Mouse (Mus musculus): Measurements from ENCODE around the gene Kif1a. TPM values are rescaled to one million over a fixed set of nuclear protein-coding genes. Genes with fewer than 3 reads are reported as not detected.

The Kif1a gene
- polyA plus RNA-seq, 1 experiment, result 0.49 TPM

GRCm38 (mm10) chr1:93132676-93133075, 30.9 kb upstream of the Kif1a start:
- Histone ChIP-seq H3K27me3 (ENCODE audit: control insufficient read depth, insufficient read depth, low read length) (no peaks in the 10 kb centered on the region), H3K27ac (ENCODE audit: insufficient read depth, low read length) (no peak overlapping the region), H3K4me3 (ENCODE audit: extremely low read depth, insufficient read depth, insufficient read length) (no peak overlapping the region), H3K4me1 (ENCODE audit: control insufficient read depth, insufficient read depth, insufficient read length) (no peaks in the 10 kb centered on the region), H3K36me3 (ENCODE audit: control insufficient read depth, insufficient read depth, low read length) (no peaks in the 10 kb centered on the region)
- WGBS, result 62% methylated on average over 8 of the region's 8 CpGs
- TF ChIP-seq CTCF (IDR thresholded peaks at IDR 0.05; ENCODE audit: extremely low read depth, insufficient read depth, insufficient read length, insufficient replicate concordance), result no peak
- no peak for TF ChIP-seq POLR2A (IDR thresholded peaks at IDR 0.05; ENCODE audit: low read depth, low read length)
- no peak for DNase-seq (ENCODE audit: low read depth in 1 of 2, low spot score in 2 of 2)

DNA sequence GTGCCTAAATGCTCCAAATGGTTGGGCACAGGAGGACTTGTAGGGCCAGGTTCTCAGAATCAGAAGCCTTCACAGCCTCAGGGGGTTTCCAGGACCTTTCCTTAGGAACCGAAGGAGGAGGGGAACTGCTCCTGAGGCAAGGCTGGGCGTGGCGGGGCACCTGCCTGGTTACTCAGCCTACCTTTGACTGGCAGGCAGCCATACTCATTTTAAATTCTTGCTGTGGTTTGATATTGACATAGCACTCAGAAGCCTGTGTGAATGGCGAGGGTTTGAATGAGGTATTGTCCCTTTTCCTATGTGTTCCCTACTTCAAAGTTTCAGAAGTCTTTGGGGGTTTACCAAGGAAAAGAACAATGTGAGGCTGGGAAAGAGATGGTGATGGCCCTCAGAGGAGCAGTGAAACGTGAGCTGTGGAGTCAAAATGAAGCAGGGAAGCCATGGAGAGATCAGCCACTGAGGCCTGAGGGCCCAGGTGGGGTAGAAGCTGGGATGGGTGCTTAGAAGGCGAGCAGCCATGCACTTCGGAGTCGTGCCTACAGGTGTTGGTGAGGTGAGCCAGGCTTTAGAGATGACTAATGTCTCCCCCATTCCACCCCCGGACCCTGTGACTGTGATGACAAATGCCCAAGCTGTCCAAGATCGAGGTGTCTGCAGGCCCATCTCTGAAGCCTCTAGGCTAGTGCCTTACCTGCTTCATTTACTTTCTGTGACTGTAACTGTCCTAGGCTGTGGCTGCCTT, 28.7 kb upstream of the Kif1a start:
- H3K4me1 ChIP-seq (ENCODE audit: control insufficient read depth, insufficient read depth, insufficient read length), result no peaks in the 10 kb centered on the region
- H3K27me3 ChIP-seq (ENCODE audit: control insufficient read depth, insufficient read depth, low read length), result no peaks in the 10 kb centered on the region
- H3K36me3 ChIP-seq (ENCODE audit: control insufficient read depth, insufficient read depth, low read length), result no peaks in the 10 kb centered on the region
- WGBS, result 75% methylated on average over 10 of the region's 10 CpGs
- H3K27ac ChIP-seq (ENCODE audit: insufficient read depth, low read length), result no peak overlapping the region
- no peak for DNase-seq (ENCODE audit: low read depth in 1 of 2, low spot score in 2 of 2)
- TF ChIP-seq POLR2A (IDR thresholded peaks at IDR 0.05; ENCODE audit: low read depth, low read length), result no peak
- no peak for TF ChIP-seq CTCF (IDR thresholded peaks at IDR 0.05; ENCODE audit: extremely low read depth, insufficient read depth, insufficient read length, insufficient replicate concordance)
- no peak overlapping the region for H3K4me3 ChIP-seq (ENCODE audit: extremely low read depth, insufficient read depth, insufficient read length)

DNA sequence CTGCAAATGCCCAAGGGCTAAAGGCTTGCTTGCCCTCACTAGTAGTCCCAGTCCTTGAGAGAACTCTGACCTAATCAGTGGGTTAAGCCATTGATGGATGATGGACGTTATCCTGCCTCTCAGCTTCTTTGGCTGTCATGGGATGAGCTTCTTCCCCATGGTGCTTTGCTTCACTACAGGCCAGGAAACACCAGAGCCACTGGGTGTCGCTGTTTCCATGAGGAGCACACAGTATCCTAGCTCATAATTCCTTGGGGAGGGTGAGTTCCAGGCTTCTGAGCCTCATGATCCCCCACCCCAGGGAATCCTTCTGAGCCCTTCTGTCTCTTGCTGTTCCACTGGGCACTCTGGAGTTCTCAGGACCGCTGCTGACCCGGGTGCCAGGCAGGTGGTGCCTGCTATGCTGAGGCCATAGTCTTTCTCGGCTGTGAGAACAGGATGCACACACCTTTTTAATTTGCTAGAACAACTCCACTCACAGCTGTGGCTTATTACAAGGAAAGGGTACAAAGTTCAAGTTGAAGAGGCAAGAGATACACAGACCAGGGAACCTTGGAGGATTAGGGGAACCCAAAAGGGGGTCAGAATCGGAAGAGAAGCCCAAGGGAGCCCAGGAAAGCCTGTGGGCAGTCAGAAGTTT, 27.1 kb upstream of the Kif1a start:
- no peak overlapping the region for H3K27ac ChIP-seq (ENCODE audit: insufficient read depth, low read length)
- no peaks in the 10 kb centered on the region for H3K4me1 ChIP-seq (ENCODE audit: control insufficient read depth, insufficient read depth, insufficient read length)
- H3K4me3 ChIP-seq (ENCODE audit: extremely low read depth, insufficient read depth, insufficient read length), result no peak overlapping the region
- no peaks in the 10 kb centered on the region for H3K36me3 ChIP-seq (ENCODE audit: control insufficient read depth, insufficient read depth, low read length)
- WGBS, result 45% methylated on average over 6 of the region's 6 CpGs
- no peak for DNase-seq (ENCODE audit: low read depth in 1 of 2, low spot score in 2 of 2)
- TF ChIP-seq CTCF (IDR thresholded peaks at IDR 0.05; ENCODE audit: extremely low read depth, insufficient read depth, insufficient read length, insufficient replicate concordance) (no peak), POLR2A (IDR thresholded peaks at IDR 0.05; ENCODE audit: low read depth, low read length) (no peak)
- no peaks in the 10 kb centered on the region for H3K27me3 ChIP-seq (ENCODE audit: control insufficient read depth, insufficient read depth, low read length)

DNA sequence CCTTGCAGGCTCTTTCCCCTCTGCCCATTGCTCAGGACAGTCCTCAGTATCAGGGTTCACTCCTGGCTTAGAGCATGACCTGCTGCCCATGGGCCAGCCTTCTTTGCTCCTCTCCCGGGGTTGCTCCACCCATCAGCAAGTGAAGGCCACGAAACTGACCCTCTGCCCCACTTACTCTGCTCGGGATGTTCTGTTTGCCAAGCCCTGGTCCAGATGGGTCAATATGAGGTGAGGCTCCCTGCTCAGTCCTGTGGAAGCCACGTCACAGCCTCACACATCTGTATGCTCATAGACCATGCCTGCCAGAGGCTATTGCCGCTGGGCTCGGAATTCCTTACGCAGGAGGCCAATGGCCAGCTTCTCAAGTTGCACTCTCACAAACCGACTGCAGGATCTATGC, 26.5 kb upstream of the Kif1a start:
- H3K36me3 ChIP-seq (ENCODE audit: control insufficient read depth, insufficient read depth, low read length), result no peaks in the 10 kb centered on the region
- H3K4me1 ChIP-seq (ENCODE audit: control insufficient read depth, insufficient read depth, insufficient read length), result no peaks in the 10 kb centered on the region
- DNase-seq (ENCODE audit: low read depth in 1 of 2, low spot score in 2 of 2), result no peak
- no peak overlapping the region for H3K4me3 ChIP-seq (ENCODE audit: extremely low read depth, insufficient read depth, insufficient read length)
- H3K27me3 ChIP-seq (ENCODE audit: control insufficient read depth, insufficient read depth, low read length), result no peaks in the 10 kb centered on the region
- no peak overlapping the region for H3K27ac ChIP-seq (ENCODE audit: insufficient read depth, low read length)
- 86% methylated on average over 8 of the region's 8 CpGs for WGBS
- no peak for TF ChIP-seq CTCF (IDR thresholded peaks at IDR 0.05; ENCODE audit: extremely low read depth, insufficient read depth, insufficient read length, insufficient replicate concordance)
- no peak for TF ChIP-seq POLR2A (IDR thresholded peaks at IDR 0.05; ENCODE audit: low read depth, low read length)

GRCm38 (mm10) chr1:93125256-93125655, 23.5 kb upstream of the Kif1a start:
- H3K27me3 ChIP-seq (ENCODE audit: control insufficient read depth, insufficient read depth, low read length), result no peaks in the 10 kb centered on the region
- no peaks in the 10 kb centered on the region for H3K36me3 ChIP-seq (ENCODE audit: control insufficient read depth, insufficient read depth, low read length)
- DNase-seq (ENCODE audit: low read depth in 1 of 2, low spot score in 2 of 2), result no peak
- no peak overlapping the region for H3K4me3 ChIP-seq (ENCODE audit: extremely low read depth, insufficient read depth, insufficient read length)
- H3K27ac ChIP-seq (ENCODE audit: insufficient read depth, low read length), result no peak overlapping the region
- TF ChIP-seq POLR2A (IDR thresholded peaks at IDR 0.05; ENCODE audit: low read depth, low read length), result no peak
- no peak for TF ChIP-seq CTCF (IDR thresholded peaks at IDR 0.05; ENCODE audit: extremely low read depth, insufficient read depth, insufficient read length, insufficient replicate concordance)
- no peaks in the 10 kb centered on the region for H3K4me1 ChIP-seq (ENCODE audit: control insufficient read depth, insufficient read depth, insufficient read length)
- 18% methylated on average over 5 of the region's 5 CpGs for WGBS

DNA sequence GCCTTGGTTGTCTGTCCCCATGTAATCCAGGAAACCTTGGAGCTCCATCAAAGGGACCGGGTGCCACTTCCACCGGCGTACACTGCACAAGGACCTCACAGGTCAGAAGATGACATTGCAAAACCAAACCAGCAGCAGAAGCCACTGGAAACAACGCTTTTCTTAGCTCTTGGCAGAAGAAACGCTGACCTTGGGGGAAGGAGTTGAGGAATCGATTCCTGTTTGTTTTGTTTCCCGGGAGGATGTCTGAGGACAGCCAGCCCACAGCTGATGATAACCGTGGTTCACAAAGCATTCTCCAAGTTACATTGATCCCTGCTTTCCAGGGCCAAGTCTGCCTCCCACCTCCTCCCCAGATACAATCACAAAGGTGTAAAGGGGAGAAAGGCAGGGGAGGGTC, 22.3 kb upstream of the Kif1a start:
- no peaks in the 10 kb centered on the region for H3K4me1 ChIP-seq (ENCODE audit: control insufficient read depth, insufficient read depth, insufficient read length)
- DNase-seq (ENCODE audit: low read depth in 1 of 2, low spot score in 2 of 2), result no peak
- no peak for TF ChIP-seq POLR2A (IDR thresholded peaks at IDR 0.05; ENCODE audit: low read depth, low read length)
- no peak for TF ChIP-seq CTCF (IDR thresholded peaks at IDR 0.05; ENCODE audit: extremely low read depth, insufficient read depth, insufficient read length, insufficient replicate concordance)
- H3K4me3 ChIP-seq (ENCODE audit: extremely low read depth, insufficient read depth, insufficient read length), result no peak overlapping the region
- WGBS, result 51% methylated on average over 8 of the region's 8 CpGs
- H3K27ac ChIP-seq (ENCODE audit: insufficient read depth, low read length), result no peak overlapping the region
- H3K27me3 ChIP-seq (ENCODE audit: control insufficient read depth, insufficient read depth, low read length), result no peaks in the 10 kb centered on the region
- no peaks in the 10 kb centered on the region for H3K36me3 ChIP-seq (ENCODE audit: control insufficient read depth, insufficient read depth, low read length)
